Mouse (Mus musculus) macrophage (primary cell): Measurements from ENCODE around the gene Ndufa3. TPM values are rescaled to one million over a fixed set of nuclear protein-coding genes. Genes with fewer than 3 reads are reported as not detected.
"Not testable (repeated sequence)": the region's sequence is repeated elsewhere in the genome, so short reads cannot be mapped to it uniquely, and the experiment has no call there.

Source experiments
- H3K27ac ChIP-seq: fragments of 350-480 bp; formaldehyde crosslinking; 2 replicates; pipeline ENCODE4 v1.9.0; 2021
- H3K36me3 ChIP-seq: fragments of 350-480 bp; formaldehyde crosslinking; 2 replicates; pipeline ENCODE4 v1.9.0; 2021; ENCODE audit errors: inconsistent target
- H3K4me3 ChIP-seq: fragments of 350-480 bp; formaldehyde crosslinking; 2 replicates; pipeline ENCODE4 v1.9.0; 2021; ENCODE audit errors: inconsistent target
- H3K79me2 ChIP-seq: fragments of 350-480 bp; formaldehyde crosslinking; 2 replicates; pipeline ENCODE4 v1.9.0; 2021; ENCODE audit errors: inconsistent target
- WGBS: methylation state at CpG from one replicate; pipeline ENCODE4 v1.1.7; 2026; ENCODE audit warnings: inconsistent platforms; ENCODE audit not compliant: missing documents; 5-methylcytosine and 5-hydroxymethylcytosine counted together
- polyA plus RNA-seq: library from polyadenylated mRNA; stranded (reverse); fragments of 250-400 nt; gene quantifications from 3 replicates; pipeline ENCODE4 v1.2.4, GENCODE M21; 2018; ENCODE audit warnings: inconsistent platforms

Gene Ndufa3
- polyA plus RNA-seq, 1 experiment from 2014 or later: 248 TPM

- Histone ChIP-seq H3K27ac (no peak overlapping the region), H3K79me2 (no peaks in the 10 kb centered on the region), H3K36me3 (no peaks in the 10 kb centered on the region), H3K4me3 (no peak overlapping the region)
- WGBS: 16% methylated on average over 5 of the region's 5 CpGs
These were observed 22.5 kb upstream of the Ndufa3 start for GRCm38 (mm10) chr7:3594686-3595085.

DNA sequence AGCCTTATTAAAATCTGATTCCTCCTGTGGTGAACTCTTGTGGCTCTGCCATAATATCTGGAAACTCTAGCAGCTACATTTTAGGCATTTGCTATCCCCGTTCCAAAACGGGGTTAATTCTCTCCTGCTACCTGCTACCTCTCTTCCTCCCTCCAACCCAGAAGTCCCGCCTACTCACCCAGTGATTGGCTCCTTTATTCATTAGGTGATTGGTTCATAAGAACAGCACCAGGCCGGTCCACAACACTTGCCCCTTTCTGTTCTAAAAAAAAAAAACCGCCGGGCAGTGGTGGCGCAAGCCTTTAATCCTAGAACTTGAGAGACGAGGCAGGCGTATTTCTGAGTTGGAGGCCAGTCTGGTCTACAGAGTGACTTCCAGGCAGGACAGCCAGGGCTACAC is 22.0 kb upstream of the Ndufa3 start:
- no peaks in the 10 kb centered on the region for H3K36me3 ChIP-seq

DNA sequence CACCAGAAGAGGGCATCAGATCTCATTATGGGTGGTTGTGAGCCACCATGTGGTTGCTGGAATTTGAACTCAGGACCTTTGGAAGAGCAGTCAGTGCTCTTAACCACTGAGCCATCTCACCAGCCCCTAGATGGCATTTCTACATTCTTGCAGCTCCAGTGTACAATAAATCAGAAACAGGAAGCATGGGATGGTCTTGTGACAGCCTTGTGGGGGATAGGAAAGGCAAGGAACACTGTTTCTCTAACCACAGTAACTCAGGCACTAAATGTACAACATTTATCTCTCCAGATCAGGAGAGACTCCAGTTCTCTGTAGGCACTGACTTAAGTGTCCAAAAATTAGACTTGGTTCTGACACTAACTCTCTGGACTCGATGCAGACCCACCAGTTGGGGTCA is 19.4 kb upstream of the Ndufa3 start:
- not testable (repeated sequence) for H3K4me3 ChIP-seq, H3K36me3 ChIP-seq, H3K79me2 ChIP-seq
- WGBS: 7% methylated on average over 1 of the region's 1 CpGs
- peak overlapping the region; percentile 42; the same call in 1 of the 2 replicates for H3K27ac ChIP-seq

More for the DNA sequence above, 22.0 kb upstream of the Ndufa3 start:
- Histone ChIP-seq H3K27ac (no peak overlapping the region), H3K79me2 (no peaks in the 10 kb centered on the region), H3K4me3 (no peak overlapping the region)
- 34% methylated on average over 9 of the region's 9 CpGs for WGBS

- Histone ChIP-seq H3K36me3 (no peaks in the 10 kb centered on the region), H3K4me3 (no peak overlapping the region), H3K79me2 (no peaks in the 10 kb centered on the region), H3K27ac (no peak overlapping the region)
- 3% methylated on average over 4 of the region's 4 CpGs for WGBS
These were observed 16.1 kb upstream of the Ndufa3 start for GRCm38 (mm10) chr7:3601119-3601518.

- Histone ChIP-seq H3K36me3 (no peaks in the 10 kb centered on the region), H3K79me2 (no peaks in the 10 kb centered on the region), H3K27ac (no peak overlapping the region), H3K4me3 (no peak overlapping the region)
- WGBS: 20% methylated on average over 2 of the region's 2 CpGs
These were observed 10.4 kb upstream of the Ndufa3 start for GRCm38 (mm10) chr7:3606798-3607197.

DNA sequence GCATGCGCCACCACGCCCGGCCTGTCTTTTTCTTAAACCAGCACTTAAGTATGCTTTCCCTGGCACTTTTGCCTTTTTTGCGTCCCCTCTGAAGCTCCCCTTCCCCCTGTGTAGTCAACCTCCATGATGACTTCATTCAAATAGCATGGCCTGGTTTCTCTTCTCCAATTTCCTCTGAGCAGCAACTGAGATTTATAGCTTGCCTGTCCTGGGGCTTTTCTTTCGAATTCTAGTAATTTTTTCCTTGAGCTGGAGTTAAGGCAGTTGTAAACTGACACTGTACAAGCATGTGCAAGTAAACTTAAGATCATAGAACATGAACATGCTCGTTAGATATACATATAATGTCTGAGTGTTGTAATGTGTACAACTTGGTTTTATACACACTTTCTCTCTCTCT is 9.8 kb upstream of the Ndufa3 start:
- 70% methylated on average over 6 of the region's 6 CpGs for WGBS
- H3K79me2 ChIP-seq: no peaks in the 10 kb centered on the region
- no peaks in the 10 kb centered on the region for H3K36me3 ChIP-seq
- H3K27ac ChIP-seq: no peak overlapping the region
- H3K4me3 ChIP-seq: no peak overlapping the region

- Histone ChIP-seq H3K79me2 (no peaks in the 10 kb centered on the region), H3K36me3 (no peaks in the 10 kb centered on the region), H3K4me3 (no peak overlapping the region), H3K27ac (no peak overlapping the region)
- WGBS: 95% methylated on average over 3 of the region's 3 CpGs
These were observed 8.5 kb upstream of the Ndufa3 start for GRCm38 (mm10) chr7:3608668-3609067.

- no peaks in the 10 kb centered on the region for H3K79me2 ChIP-seq
- H3K4me3 ChIP-seq: no peak overlapping the region
- no peaks in the 10 kb centered on the region for H3K36me3 ChIP-seq
- 52% methylated on average over 3 of the region's 3 CpGs for WGBS
- H3K27ac ChIP-seq: no peak overlapping the region
These were observed 8.1 kb upstream of the Ndufa3 start for GRCm38 (mm10) chr7:3609082-3609481.

DNA sequence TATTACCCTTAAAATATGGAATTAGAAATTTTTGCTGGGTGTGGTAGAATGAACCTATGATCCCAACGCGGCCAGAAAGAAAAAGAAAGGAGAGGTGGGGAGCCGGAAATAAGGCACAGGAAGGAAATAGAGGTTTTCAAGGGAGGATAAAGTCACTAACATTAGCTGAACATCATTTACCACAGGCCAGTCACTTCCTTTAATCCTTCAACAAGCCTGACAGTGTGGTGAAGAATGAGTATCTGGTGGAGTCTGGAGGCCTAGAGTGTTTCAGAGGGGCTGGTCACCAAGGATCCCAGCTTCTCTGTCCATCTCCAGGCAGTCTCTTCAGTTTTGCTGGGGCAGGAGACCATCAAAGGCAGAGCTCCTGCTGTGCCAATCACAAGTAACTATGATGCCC is 6.7 kb upstream of the Ndufa3 start:
- Histone ChIP-seq H3K79me2 (no peaks in the 10 kb centered on the region), H3K36me3 (no peaks in the 10 kb centered on the region), H3K4me3 (no peak overlapping the region), H3K27ac (no peak overlapping the region)
- 25% methylated on average over 2 of the region's 3 CpGs for WGBS

DNA sequence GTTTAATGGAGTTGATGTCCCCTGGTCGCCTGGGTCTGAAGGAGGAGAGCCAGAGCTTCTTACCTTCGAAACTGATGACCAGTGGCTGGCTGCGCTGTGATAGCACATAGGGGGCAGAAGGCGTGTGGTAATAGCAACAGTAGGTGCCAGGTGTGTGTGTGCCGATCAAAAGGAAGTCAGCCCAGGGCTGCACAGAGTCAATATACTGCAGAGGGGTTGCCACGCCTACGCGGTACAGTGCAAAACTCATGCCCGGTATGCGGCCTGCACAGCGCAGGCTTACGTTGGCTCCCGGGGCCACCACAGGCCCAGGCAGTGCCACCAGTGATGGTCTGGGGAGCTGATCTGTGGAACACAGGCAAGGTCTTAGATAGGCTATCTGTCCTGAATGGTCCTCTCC is 6.2 kb upstream of the Ndufa3 start:
- H3K36me3 ChIP-seq: no peaks in the 10 kb centered on the region
- 86% methylated on average over 13 of the region's 13 CpGs for WGBS
- H3K27ac ChIP-seq: no peak overlapping the region
- no peak overlapping the region for H3K4me3 ChIP-seq
- H3K79me2 ChIP-seq: no peaks in the 10 kb centered on the region

- Histone ChIP-seq H3K27ac (no peak overlapping the region), H3K4me3 (no peak overlapping the region), H3K36me3 (peaks cover under 1% of the 10 kb centered on the region; the same call in 1 of the 2 replicates), H3K79me2 (peaks cover 19% of the 10 kb centered on the region)
- 44% methylated on average over 3 of the region's 3 CpGs for WGBS
These were observed 3.2 kb upstream of the Ndufa3 start for GRCm38 (mm10) chr7:3614021-3614420.

GRCm38 (mm10) chr7:3616057-3616388 is 1.1 kb upstream of the Ndufa3 start, which contains the start of gene Oscar:
Gene Oscar, minus strand, starts transcription at chr7:3616157.
- H3K4me3 ChIP-seq: peak within 1 kb of the TSS; percentile 97
- H3K36me3 ChIP-seq: peaks cover 15% of the 10 kb centered on the region
- peaks cover 25% of the 10 kb centered on the region for H3K79me2 ChIP-seq
- WGBS: 73% methylated on average over 4 of the region's 4 CpGs
- H3K27ac ChIP-seq: no peak within 1 kb of the TSS

- Histone ChIP-seq H3K27ac (peak overlapping the region; percentile 60; the same call in 1 of the 2 replicates), H3K4me3 (peak overlapping the region; percentile 97), H3K36me3 (peaks cover 15% of the 10 kb centered on the region), H3K79me2 (peaks cover 25% of the 10 kb centered on the region)
- 48% methylated on average over 6 of the region's 6 CpGs for WGBS
These were observed 558 bp upstream of the Ndufa3 start for GRCm38 (mm10) chr7:3616389-3617241.

DNA sequence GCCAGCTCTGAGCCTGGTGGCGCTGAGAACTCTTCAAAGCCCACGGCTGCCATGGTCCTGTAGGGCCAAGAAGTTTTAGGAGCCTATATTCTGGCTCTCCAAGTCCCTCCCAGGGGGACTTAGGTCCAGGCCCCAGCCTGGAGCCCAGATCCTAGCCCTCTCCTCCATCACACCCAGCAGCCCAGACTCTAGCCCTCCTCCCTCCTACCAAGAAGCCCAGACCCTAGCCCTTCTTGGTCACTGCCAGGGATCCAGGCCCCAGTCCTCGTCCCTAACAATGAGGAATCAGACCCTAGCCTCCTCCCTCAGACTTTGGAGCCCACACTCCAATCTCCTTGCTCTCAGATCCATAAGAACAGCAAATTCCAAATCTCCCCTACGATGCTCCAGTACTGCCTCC is 11.9 kb downstream of the Ndufa3 start:
- Histone ChIP-seq H3K4me3 (peak overlapping the region; percentile 95), H3K36me3 (peaks cover 33% of the 10 kb centered on the region), H3K27ac (peak overlapping the region; percentile 76), H3K79me2 (peaks cover 63% of the 10 kb centered on the region)
- WGBS: 38% methylated on average over 4 of the region's 4 CpGs

GRCm38 (mm10) chr7:3629543-3630477 is 12.6 kb downstream of the Ndufa3 start, which contains the start of the genes Tfpt and Prpf31:
Gene Tfpt, minus strand, starts transcription at chr7:3629929.
Gene Prpf31, plus strand, starts transcription at chr7:3629985.
- peak within 1 kb of the TSS; percentile 95 for H3K4me3 ChIP-seq
- 1% methylated on average over 46 of the region's 47 CpGs for WGBS
- peak within 1 kb of the TSS; percentile 76 for H3K27ac ChIP-seq
- peaks cover 63% of the 10 kb centered on the region for H3K79me2 ChIP-seq
- H3K36me3 ChIP-seq: peaks cover 32% of the 10 kb centered on the region
